Mouse (Mus musculus) mesoderm, embryonic 11.5 days (tissue): ENCODE measurements around the gene Ang5.
"Not testable (repeated sequence)": the region's sequence is repeated elsewhere in the genome, so short reads cannot be mapped to it uniquely, and the experiment has no call there.

Source experiments
- DNase-seq: peaks from one replicate; pipeline ENCODE4 v3.0.0-alpha.2; 2012; ENCODE audit warnings: low read depth, low spot score

Ang5 gene

GRCm38 (mm10) chr14:43956769-43957168, at the start of gene Ang5:
TSS of gene Ang5 (plus strand) at chr14:43957069.
- DNase-seq: not testable (repeated sequence)

- not testable (repeated sequence) for DNase-seq
Observed at GRCm38 (mm10) chr14:43918214-43918613, 38.7 kb upstream of the Ang5 start.

GRCm38 (mm10) chr14:43923459-43923858, 33.4 kb upstream of the Ang5 start, which contains the start of gene Ear10:
TSS of gene Ear10 (minus strand) at chr14:43923559.
- not testable (repeated sequence) for DNase-seq

GRCm38 (mm10) chr14:43924688-43925403, 32.0 kb upstream of the Ang5 start, which contains the start of gene Gm8113:
TSS of gene Gm8113 (plus strand) at chr14:43925390.
- peak; percentile 49 for DNase-seq

GRCm38 (mm10) chr14:43925404-43925950, 31.4 kb upstream of the Ang5 start:
- DNase-seq: not testable (repeated sequence)

- not testable (repeated sequence) for DNase-seq
Observed at GRCm38 (mm10) chr14:43932991-43933390, 23.9 kb upstream of the Ang5 start.

GRCm38 (mm10) chr14:43933399-43933798, 23.5 kb upstream of the Ang5 start:
- DNase-seq: not testable (repeated sequence)

- DNase-seq: not testable (repeated sequence)
Observed at GRCm38 (mm10) chr14:43953382-43953781, 3.5 kb upstream of the Ang5 start.

- not testable (repeated sequence) for DNase-seq
Observed at GRCm38 (mm10) chr14:43955074-43955473, 1.8 kb upstream of the Ang5 start.

- DNase-seq: no peak
Observed at GRCm38 (mm10) chr14:43983454-43983853, 26.6 kb downstream of the Ang5 start.

- peak; percentile 45 for DNase-seq
Observed at GRCm38 (mm10) chr14:43983897-43984296, 27.0 kb downstream of the Ang5 start.

GRCm38 (mm10) chr14:43986147-43986546, 29.3 kb downstream of the Ang5 start:
- DNase-seq: no peak

- DNase-seq: peak; percentile 71
Observed at GRCm38 (mm10) chr14:43987404-43987803, 30.5 kb downstream of the Ang5 start.

GRCm38 (mm10) chr14:43998455-43999000, 41.7 kb downstream of the Ang5 start:
- not testable (repeated sequence) for DNase-seq

- no peak for DNase-seq
Observed at GRCm38 (mm10) chr14:44001600-44001999, 44.7 kb downstream of the Ang5 start.

GRCm38 (mm10) chr14:44002169-44002568, 45.3 kb downstream of the Ang5 start, which contains the start of gene Ang6:
TSS of gene Ang6 (minus strand) at chr14:44002269.
- no peak for DNase-seq

GRCm38 (mm10) chr14:44008021-44008420, 51.2 kb downstream of the Ang5 start:
- DNase-seq: not testable (repeated sequence)

- not testable (repeated sequence) for DNase-seq
Observed at GRCm38 (mm10) chr14:44009686-44010085, 52.8 kb downstream of the Ang5 start.
